Mouse (Mus musculus) thymus, postnatal 0 days (tissue): ENCODE measurements around the gene Ttll12. TPM values are rescaled to one million over a fixed set of nuclear protein-coding genes. Genes with fewer than 3 reads are reported as not detected.
A peak's percentile ranks its signal among the peaks of the same experiment; 100 is the strongest.

Experiments used
- DNase-seq: peaks from one replicate; pipeline ENCODE4 v3.0.0-alpha.2; 2015; ENCODE audit warnings: low spot score
- polyA plus RNA-seq: library from polyadenylated mRNA; unstranded; fragments of >200 nt; fragmentation: Nextera tagmentation; extraction: Ambion mirVana; gene quantifications from 2 replicates; pipeline ENCODE4 v1.2.1, GENCODE M21; 2015

Ttll12 gene
- polyA plus RNA-seq, 1 experiment from 2014 or later, result 39.2 TPM

- peak; percentile 52 for DNase-seq
These were observed 1.1 kb downstream of the Ttll12 start for GRCm38 (mm10) chr15:83593702-83594512.

GRCm38 (mm10) chr15:83593189-83593585, 1.8 kb downstream of the Ttll12 start:
- no peak for DNase-seq

- DNase-seq, result no peak
These were observed 2.4 kb downstream of the Ttll12 start for GRCm38 (mm10) chr15:83592260-83593188.

- no peak for DNase-seq
These were observed 3.2 kb downstream of the Ttll12 start for GRCm38 (mm10) chr15:83591758-83592157.

- DNase-seq, result no peak
These were observed 4.1 kb downstream of the Ttll12 start for GRCm38 (mm10) chr15:83590841-83591240.

- no peak for DNase-seq
These were observed 10.2 kb downstream of the Ttll12 start for GRCm38 (mm10) chr15:83584741-83585220.

- DNase-seq, result peak; percentile 60
These were observed 11.4 kb downstream of the Ttll12 start for GRCm38 (mm10) chr15:83583419-83584156.

GRCm38 (mm10) chr15:83582931-83583330, 12.0 kb downstream of the Ttll12 start:
- DNase-seq, result no peak

- no peak for DNase-seq
These were observed 18.3 kb downstream of the Ttll12 start for GRCm38 (mm10) chr15:83576651-83577050.

- no peak for DNase-seq
These were observed 19.4 kb downstream of the Ttll12 start for GRCm38 (mm10) chr15:83575543-83575942.

- DNase-seq, result no peak
These were observed 20.1 kb downstream of the Ttll12 start for GRCm38 (mm10) chr15:83574731-83575351.

GRCm38 (mm10) chr15:83573606-83574005, 21.4 kb downstream of the Ttll12 start:
- no peak for DNase-seq

GRCm38 (mm10) chr15:83572132-83572531, 22.8 kb downstream of the Ttll12 start:
- DNase-seq, result no peak

GRCm38 (mm10) chr15:83571636-83572035, 23.3 kb downstream of the Ttll12 start:
- no peak for DNase-seq

GRCm38 (mm10) chr15:83570641-83571040, 24.3 kb downstream of the Ttll12 start:
- DNase-seq, result peak; percentile 46

GRCm38 (mm10) chr15:83569682-83570081, 25.3 kb downstream of the Ttll12 start:
- peak; percentile 67 for DNase-seq

- DNase-seq, result no peak
These were observed 26.4 kb downstream of the Ttll12 start for GRCm38 (mm10) chr15:83568544-83568943.

- DNase-seq, result no peak
These were observed 27.2 kb downstream of the Ttll12 start for GRCm38 (mm10) chr15:83567728-83568127.

GRCm38 (mm10) chr15:83566006-83566405, 29.0 kb downstream of the Ttll12 start:
- DNase-seq, result no peak

- no peak for DNase-seq
These were observed 29.5 kb downstream of the Ttll12 start for GRCm38 (mm10) chr15:83565434-83565833.
